Mouse (Mus musculus): ENCODE results near the gene Extl1.
A peak's percentile ranks its signal among the peaks of the same experiment; 100 is the strongest.
"Not testable (repeated sequence)": the region's sequence is repeated elsewhere in the genome, so short reads cannot be mapped to it uniquely, and the experiment has no call there.

The Extl1 gene

GRCm38 (mm10) chr4:134383750-134384149 lies at the start of gene Extl1:
Gene Extl1 (minus strand): TSS chr4:134383850.
- not testable (repeated sequence) for DNase-seq (ENCODE audit: low spot score)

- no peak for DNase-seq (ENCODE audit: low spot score)
Observed at GRCm38 (mm10) chr4:134432686-134433360, 49.2 kb upstream of the Extl1 start.

- DNase-seq (ENCODE audit: low spot score) = no peak
Observed at GRCm38 (mm10) chr4:134430381-134431004, 46.8 kb upstream of the Extl1 start.

GRCm38 (mm10) chr4:134425088-134425487 lies 41.4 kb upstream of the Extl1 start:
- no peak for DNase-seq (ENCODE audit: low spot score)

GRCm38 (mm10) chr4:134423949-134424348 lies 40.3 kb upstream of the Extl1 start:
- no peak for DNase-seq (ENCODE audit: low spot score)

GRCm38 (mm10) chr4:134421971-134422370 lies 38.3 kb upstream of the Extl1 start:
- DNase-seq (ENCODE audit: low spot score) = no peak

GRCm38 (mm10) chr4:134417111-134417510 lies 33.5 kb upstream of the Extl1 start:
- no peak for DNase-seq (ENCODE audit: low spot score)

GRCm38 (mm10) chr4:134416602-134417001 lies 33.0 kb upstream of the Extl1 start:
- no peak for DNase-seq (ENCODE audit: low spot score)

GRCm38 (mm10) chr4:134416177-134416576 lies 32.5 kb upstream of the Extl1 start:
- DNase-seq (ENCODE audit: low spot score) = no peak

GRCm38 (mm10) chr4:134409286-134409685 lies 25.6 kb upstream of the Extl1 start:
- no peak for DNase-seq (ENCODE audit: low spot score)

GRCm38 (mm10) chr4:134403721-134404120 lies 20.1 kb upstream of the Extl1 start:
- no peak for DNase-seq (ENCODE audit: low spot score)

- peak; percentile 52 for DNase-seq (ENCODE audit: low spot score)
Observed at GRCm38 (mm10) chr4:134402571-134403262, 19.1 kb upstream of the Extl1 start.

- no peak for DNase-seq (ENCODE audit: low spot score)
Observed at GRCm38 (mm10) chr4:134401856-134402570, 18.4 kb upstream of the Extl1 start.

GRCm38 (mm10) chr4:134401181-134401661 lies 17.6 kb upstream of the Extl1 start:
- peak; percentile 47 for DNase-seq (ENCODE audit: low spot score)

GRCm38 (mm10) chr4:134400206-134400605 lies 16.6 kb upstream of the Extl1 start:
- no peak for DNase-seq (ENCODE audit: low spot score)

GRCm38 (mm10) chr4:134397732-134398131 lies 14.1 kb upstream of the Extl1 start:
- no peak for DNase-seq (ENCODE audit: low spot score)

GRCm38 (mm10) chr4:134397121-134397520 lies 13.5 kb upstream of the Extl1 start:
- peak; percentile 61 for DNase-seq (ENCODE audit: low spot score)

GRCm38 (mm10) chr4:134395977-134396825 lies 12.6 kb upstream of the Extl1 start, which contains the start of gene Pafah2:
Gene Pafah2 (plus strand): TSS chr4:134396320.
- DNase-seq (ENCODE audit: low spot score) = peak; percentile 88

GRCm38 (mm10) chr4:134395142-134395541 lies 11.5 kb upstream of the Extl1 start:
- DNase-seq (ENCODE audit: low spot score) = no peak

- no peak for DNase-seq (ENCODE audit: low spot score)
Observed at GRCm38 (mm10) chr4:134393026-134393425, 9.4 kb upstream of the Extl1 start.

- DNase-seq (ENCODE audit: low spot score) = no peak
Observed at GRCm38 (mm10) chr4:134392595-134392994, 8.9 kb upstream of the Extl1 start.
